Mouse (Mus musculus): ENCODE results near the gene Nln.
A peak's percentile ranks its signal among the peaks of the same experiment; 100 is the strongest.

The Nln gene

GRCm38 (mm10) chr13:104015246-104016105 is 93.9 kb downstream of the Nln start:
- DNase-seq (ENCODE audit: low spot score) = no peak

- DNase-seq (ENCODE audit: low spot score) = no peak
Observed at GRCm38 (mm10) chr13:104014038-104014437, 95.4 kb downstream of the Nln start.

GRCm38 (mm10) chr13:104013380-104013779 is 96.0 kb downstream of the Nln start:
- DNase-seq (ENCODE audit: low spot score) = no peak

- DNase-seq (ENCODE audit: low spot score) = no peak
Observed at GRCm38 (mm10) chr13:104012214-104012833, 97.1 kb downstream of the Nln start.

DNA sequence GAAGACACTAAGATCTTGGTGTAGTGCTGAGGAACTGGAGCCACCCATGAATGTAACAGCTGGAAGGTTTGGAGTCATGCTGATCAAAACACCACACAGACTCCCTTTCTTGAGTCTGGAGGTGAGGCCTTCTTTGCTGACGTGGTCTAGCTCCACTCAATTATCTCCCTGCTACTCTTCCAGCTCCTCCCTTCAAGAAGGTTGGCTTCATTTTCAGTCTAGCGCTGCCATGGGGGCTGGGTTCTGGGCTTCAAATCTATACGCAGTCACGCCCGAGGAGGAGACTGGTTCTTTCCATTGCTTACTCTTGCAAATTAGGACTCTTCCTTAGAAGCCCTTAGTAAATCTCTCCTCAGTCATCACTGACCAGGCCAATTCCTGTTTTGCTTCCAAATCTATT is 98.1 kb downstream of the Nln start:
- DNase-seq (ENCODE audit: low spot score) = no peak

GRCm38 (mm10) chr13:104005231-104005845 is 104.1 kb downstream of the Nln start:
- no peak for DNase-seq (ENCODE audit: low spot score)

DNA sequence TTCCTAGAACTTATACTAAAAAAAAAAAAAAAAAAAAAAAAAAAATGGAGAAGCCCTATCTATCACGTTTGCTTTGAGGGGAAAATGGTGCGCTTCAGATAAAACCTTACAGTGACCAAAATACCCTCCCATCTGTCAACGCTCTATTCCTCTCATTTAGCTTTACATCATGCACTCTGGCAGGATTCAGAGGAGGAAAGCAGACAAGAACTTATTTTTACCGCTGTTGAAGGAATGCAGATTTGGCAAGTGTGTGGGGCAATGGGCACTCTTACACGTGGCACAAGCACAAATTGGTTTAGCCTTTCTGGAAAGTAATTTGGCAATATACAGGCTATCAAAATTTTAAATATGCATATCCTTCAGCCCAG is 115.3 kb downstream of the Nln start:
- DNase-seq (ENCODE audit: low spot score) = no peak

GRCm38 (mm10) chr13:103993142-103994084 is 116.0 kb downstream of the Nln start:
- DNase-seq (ENCODE audit: low spot score) = no peak

- DNase-seq (ENCODE audit: low spot score) = no peak
Observed at GRCm38 (mm10) chr13:103986660-103987059, 122.8 kb downstream of the Nln start.

DNA sequence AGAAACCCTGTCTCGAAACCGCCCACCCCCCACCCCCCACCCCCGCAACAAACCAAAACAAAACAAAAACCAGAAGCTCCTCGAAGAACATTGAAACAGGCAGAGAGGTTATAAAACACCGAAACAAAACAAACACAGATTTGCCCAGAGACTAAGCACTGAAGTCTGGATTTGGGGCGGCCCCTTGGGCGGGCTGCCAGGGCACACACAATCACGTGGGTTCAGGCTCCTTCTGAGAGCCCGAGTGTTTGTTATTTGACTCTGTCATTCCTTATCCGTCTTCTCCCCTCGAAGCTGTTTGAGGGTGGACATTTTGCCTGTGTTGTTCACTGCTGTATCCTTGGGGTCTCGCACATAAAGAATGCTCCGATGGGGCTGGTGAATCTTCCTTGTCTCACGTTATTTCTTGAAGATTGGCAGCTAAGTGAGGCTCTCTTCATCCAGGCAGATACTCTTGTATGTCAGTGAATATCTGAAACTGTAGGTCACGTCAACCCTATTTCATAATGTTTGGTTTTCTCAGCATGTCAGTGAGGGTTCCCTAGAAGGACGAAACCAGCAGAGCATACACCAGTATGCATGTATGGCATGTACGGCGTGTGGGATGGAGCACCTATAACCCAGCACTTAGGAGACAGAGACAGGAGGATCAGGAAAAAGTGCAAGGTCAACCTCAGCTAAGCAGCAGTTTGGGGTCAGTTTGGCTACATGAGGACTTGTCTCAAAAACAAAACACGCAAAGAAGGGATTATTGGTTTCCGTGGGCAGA is 123.7 kb downstream of the Nln start:
- no peak for DNase-seq (ENCODE audit: low spot score)

- no peak for DNase-seq (ENCODE audit: low spot score)
Observed at GRCm38 (mm10) chr13:103982376-103982775, 127.0 kb downstream of the Nln start.

- DNase-seq (ENCODE audit: low spot score) = no peak
Observed at GRCm38 (mm10) chr13:103980414-103980813, 129.0 kb downstream of the Nln start.

- DNase-seq (ENCODE audit: low spot score) = peak; percentile 72
Observed at GRCm38 (mm10) chr13:103978286-103978866, 131.0 kb downstream of the Nln start.

DNA sequence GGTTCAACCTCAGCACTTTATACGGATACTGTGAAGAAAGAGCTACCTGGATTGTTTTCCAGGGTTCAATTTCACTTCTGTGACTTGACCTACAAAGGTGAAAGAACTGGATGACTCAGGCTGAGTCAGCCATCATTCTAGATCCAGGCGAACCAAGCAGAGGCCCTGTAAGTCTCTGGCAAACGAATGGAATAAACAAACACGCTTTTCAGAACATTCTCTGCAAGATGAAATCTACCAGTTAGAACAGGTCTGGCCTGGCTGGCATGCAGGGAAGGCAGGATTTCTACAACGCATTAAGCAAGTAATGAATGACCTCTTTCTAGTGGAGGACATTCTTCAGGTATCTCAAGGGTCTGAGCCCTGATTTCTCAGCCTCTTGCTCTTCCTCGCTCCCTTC is 131.6 kb downstream of the Nln start:
- DNase-seq (ENCODE audit: low spot score) = peak; percentile 60

DNA sequence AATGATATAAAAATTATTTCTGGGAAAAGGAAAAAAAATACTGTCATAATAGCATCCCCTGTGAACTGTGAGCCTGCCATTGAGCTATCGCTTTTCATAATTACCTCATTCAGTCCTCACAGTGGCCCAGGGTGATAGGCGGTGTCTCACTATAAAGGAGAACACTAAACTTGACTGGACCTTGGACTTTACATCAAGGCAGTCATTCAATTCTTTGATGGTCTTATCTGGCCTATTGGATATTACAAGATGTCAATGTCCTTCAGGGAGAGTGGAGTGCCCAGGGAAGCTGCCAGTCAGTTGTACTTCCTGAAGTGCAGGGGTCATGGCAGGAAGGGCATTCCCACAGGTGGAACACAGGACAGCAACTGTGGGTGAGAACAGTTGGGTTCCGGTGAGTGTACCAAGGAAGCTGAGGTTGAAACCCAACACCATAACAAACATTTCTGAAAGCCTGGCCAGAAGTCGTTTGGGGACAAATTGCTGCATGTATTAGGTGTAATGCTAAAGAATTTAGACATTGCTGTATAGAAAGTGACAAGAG is 133.2 kb downstream of the Nln start:
- DNase-seq (ENCODE audit: low spot score) = no peak

GRCm38 (mm10) chr13:103975101-103975500 is 134.3 kb downstream of the Nln start:
- no peak for DNase-seq (ENCODE audit: low spot score)

DNA sequence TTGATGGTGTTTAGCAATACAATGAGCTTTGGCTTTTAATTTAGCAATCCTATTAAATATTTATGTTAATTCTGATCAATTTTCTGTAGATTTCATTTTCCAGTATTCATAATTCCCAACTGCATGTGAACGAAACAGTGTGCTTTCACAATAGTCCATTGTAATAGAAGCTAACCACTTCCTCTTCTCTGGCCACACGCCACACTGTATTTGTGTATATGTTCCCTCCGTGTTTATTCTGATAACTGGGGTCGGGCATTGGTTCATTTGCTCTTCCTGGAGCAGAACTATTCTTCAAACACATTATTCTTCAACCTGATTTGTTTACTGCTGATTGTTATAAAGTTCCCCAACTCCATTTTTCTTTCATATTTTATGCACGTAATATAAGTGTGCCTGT is 135.4 kb downstream of the Nln start:
- DNase-seq (ENCODE audit: low spot score) = no peak

Data from MN1 (cell line).